Mouse (Mus musculus) embryo, embryonic 11 days (tissue): ENCODE data around the gene Mpi.

Experiments used
- DNase-seq: peaks from one replicate; pipeline ENCODE4 v3.0.0-alpha.2; 2015

The Mpi gene

DNA sequence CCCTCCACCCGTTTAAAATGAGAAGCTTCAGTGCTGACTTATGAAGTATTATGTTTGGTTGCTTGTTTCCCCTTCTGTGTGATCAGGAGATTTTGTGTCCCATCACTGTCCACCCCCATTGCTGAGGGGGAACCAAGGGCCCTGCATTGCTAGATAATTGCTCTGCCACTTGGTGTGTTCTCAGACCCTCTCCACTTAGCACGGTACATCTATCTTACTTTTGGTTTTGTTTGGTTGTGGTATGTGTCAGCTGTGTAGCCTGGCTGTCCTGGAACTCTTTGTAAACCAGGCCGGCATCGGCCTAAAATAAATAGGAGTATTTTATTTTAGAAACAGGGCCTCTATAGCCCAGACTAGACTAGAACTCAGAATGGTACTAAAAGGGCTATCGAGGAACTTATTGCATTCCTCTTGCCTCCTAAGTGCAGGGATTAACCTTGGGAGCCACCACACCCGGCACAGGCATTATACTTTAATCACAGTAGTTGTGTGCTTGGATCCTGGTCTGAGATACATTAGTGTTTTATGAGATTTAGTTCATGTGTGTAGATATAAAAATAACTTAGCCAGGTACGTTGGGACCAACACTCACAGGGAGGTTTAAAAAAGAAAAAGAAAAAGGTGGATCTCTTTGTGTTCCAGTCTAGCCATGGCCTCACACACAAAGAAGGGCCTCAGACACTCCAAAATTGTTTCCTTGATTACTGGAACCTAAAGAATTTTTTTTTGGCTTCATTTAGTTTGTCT, 30.3 kb downstream of the Mpi start:
- no peak for DNase-seq

DNA sequence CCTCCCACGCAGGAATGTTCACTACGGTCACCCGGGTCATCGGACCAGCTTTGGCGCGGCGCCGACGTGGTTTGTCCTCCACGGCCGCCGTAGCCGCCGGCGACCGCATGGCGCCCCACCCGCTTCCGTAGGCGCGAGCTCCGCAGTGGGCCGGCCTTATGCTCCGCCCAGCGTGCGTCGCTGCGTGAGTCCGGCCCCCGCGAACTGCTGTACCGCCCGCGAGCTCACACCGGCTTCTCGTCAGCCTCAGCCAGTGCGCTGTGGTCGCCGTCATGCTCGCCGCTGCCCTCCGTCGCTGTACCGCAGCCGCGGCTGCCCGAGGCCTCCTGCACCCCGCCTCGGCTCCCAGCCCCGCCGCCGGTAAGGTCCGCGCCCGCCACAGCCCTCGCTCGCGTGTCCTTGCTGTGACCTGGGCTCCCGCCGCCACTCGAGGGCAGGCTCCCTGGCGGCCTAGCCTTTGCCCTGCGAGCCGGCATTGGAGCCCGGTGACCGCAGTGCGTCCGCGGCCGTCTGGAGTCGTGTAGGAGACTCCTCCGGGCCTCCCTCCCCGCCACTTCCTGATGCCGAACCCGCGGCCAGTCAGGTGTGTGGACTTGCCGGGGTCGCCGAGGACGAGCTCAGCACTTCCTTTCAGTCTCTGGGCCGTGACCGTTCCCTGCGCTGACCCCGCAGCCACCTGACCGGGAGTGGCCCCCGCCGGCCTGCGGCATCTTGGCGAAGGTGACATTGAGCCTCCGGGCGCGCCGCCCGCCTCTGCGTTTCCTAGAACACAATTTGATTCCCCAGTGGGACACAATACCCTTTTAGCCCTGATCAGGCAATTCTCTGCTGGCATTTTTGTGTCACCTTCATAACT, 31.3 kb downstream of the Mpi start, which contains the start of gene Cox5a:
Cox5a (plus strand) TSS at position 219 of the 856 bp plus-strand sequence.
- DNase-seq = peak; percentile 98

DNA sequence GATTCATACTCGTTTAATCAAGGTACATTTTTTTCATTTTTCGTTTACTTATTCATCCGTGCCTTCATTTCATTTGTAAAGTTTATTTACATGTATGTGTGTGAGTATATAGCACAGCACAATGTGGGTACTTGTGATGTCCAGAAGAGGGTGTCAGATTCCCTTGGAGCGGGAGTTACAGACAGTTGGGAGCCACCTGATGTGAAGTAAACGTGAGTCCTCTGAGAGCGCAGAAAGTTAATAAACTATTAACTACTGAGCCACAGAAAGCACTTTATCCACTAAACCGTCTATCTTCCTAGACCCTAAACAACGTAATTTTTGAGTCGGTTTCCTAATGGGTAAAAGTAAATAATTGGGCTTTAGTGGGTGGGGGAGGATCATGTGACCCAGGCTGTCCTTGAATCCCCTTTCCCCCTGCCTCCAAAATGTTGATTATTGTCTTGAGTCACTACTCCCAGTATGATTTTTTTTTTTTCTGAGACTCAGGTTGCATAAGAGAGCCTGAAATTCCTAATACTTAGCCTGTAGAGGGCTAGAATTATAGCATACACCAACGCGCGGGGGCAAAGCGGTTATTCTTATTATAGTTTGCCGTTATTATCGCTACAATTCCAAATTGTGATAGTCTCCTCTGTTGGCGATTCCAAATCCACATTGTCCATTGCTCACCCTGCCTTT, 32.0 kb downstream of the Mpi start:
- no peak for DNase-seq

DNA sequence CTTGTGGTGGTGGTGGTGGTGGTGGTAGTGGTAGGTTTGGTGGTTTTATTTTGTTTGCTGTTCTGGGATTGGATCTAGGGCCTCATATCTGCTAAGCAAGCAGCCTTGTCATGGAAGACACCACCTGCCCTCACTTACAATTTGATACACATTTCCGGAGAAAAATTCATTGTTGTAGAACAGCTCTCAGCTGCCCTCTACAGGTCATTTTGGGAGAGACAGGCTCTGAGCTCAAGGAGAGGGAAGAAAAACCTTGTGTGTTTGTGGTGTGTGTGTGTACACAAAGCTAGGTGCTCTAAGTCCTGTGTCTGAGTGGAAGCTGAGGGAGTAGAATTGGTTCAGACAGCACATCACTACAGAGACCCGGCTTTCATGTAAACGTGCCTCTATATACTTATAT, 35.5 kb downstream of the Mpi start:
- peak; percentile 84 for DNase-seq

DNA sequence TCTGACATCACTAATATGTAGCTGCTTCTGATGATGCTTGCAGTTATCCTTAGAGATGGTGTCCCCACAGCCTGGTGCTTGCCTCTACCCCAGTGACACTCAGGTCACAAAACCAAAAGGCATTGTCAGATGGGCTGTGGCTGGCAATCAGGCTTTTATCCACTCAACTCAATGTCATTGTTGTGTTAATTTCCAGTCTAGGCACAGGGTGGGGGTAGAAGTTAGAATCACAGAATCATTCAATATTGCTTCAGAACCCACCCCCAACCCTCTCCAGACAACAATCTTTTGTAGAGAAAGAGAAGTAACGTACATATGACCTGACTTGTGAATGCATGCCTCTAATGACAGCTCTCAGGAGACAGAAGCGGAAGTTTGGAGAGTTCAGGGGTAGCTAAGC, 42.0 kb downstream of the Mpi start:
- DNase-seq = no peak

DNA sequence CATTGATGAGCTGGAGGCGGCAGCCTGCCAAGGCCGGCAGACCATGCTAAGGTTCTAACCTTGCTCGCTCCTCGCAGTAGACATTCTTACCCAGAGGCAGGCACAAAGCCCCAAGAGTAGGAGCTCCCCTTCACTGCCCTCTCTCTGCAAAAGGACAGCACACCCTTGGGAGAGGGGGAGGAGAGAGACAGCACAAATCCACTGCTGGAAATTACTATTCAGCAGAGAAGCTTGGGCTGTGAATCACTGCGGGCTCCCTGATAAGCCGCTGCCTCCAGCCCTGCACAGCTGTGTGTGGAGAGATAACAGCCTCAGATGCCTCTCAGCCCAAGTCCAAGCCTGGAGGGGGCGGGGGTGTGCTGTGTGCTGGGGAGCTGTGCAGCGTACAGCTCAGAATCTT, 46.9 kb downstream of the Mpi start:
- peak; percentile 56 for DNase-seq

DNA sequence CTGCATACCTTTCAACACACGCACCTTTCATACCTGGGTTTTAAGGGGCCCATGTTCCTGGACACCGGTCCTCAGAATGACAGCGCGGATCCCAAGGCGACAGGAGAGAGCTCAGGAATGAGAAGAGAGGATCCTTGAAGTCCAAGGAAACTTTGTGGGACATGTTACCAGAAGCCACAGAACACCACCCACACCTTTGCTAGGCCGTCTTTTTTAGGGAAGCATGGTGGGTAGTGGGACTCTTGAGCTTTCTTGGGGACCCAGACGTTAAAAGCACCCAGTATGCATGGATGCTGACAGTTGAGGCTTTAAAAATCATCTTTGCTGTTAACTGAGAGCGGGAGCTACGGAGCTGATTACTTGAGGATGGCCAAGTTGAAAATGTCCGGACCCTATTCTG, 47.7 kb downstream of the Mpi start:
- DNase-seq = no peak

DNA sequence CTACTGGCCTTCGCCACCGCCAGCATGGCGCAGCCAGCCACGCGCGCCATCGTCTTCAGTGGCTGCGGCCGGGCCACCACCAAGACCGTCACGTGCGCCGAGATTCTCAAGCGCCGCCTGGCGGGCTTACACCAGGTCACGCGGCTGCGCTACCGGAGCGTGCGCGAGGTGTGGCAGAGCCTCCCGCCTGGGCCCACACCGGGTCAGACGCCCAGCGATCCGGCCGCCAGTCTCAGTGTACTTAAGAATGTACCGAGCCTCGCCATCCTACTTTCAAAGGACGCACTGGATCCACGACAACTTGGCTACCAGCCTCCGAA, 48.2 kb downstream of the Mpi start:
- DNase-seq = peak; percentile 79

DNA sequence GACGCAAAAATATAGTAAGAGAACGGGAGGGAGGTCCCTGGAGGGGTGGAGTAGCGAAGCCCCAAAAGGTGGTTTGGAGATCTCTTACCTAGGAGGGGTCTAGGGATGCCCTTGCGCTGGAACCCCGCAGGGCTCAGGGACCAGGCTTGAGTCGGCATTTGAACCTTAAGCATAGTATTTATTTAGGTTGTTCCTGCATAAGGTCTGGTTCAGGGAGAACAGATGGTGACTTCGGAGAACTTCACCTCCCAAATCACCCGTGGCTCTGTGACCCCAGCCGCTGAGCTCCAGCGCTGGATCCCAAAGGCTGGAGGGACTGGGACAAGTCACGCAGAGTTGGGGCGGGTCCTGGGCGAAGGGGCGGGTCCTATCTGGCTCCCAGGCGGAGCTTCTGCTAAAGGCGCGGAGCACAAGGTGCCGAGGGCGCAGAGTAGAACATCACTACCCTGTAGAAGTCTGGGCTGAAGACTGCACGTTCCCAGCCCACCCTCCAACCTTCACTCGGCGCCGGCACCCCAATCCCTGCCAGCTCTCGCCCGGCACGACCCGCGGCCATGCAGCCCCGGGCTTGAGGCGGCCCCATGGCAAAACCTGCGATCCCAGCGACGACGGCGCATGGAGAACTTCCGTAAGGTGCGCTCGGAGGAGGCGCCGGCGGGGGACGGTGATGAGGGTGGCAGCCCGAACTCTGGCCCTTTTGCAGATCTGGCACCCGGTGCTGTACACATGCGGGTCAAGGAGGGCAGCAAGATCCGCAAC, 48.8 kb downstream of the Mpi start, which contains the start of gene Rpp25:
Rpp25 (plus strand) TSS at position 405 of the 759 bp plus-strand sequence.
- DNase-seq = peak; percentile 70

DNA sequence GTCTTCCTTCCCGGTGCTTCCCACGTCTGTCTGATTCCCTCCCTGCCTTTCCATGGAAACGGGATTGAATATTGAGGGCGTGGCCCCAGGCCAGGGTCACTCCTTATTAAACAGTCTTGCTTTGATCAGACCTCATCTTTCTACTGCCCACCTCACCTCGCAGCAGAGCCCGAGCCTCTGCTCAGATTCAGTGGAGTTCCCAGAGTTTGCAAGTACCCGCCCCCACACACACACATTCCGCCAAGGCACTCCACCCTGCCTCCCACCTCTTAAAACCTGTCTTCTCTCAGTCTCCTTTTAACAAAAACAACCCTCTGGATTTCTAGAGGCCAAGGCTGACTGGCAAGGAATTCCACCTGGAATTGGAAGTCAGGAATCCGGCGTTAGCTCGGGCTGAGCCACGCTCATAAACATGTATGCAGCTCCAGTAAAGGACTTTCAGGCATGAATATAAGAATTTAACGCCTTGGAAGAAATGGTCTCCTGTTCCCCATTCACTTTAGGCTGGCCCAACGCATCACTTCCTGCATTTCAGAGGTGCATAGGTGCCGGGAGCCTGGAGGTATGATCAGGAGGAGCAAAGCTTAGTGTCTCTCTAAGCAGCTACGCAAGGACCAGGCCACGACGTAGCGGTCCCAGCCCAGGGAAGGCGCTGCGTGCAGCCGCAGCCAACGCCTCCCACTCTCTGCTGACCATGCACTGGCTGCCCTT, 49.5 kb downstream of the Mpi start:
- no peak for DNase-seq

DNA sequence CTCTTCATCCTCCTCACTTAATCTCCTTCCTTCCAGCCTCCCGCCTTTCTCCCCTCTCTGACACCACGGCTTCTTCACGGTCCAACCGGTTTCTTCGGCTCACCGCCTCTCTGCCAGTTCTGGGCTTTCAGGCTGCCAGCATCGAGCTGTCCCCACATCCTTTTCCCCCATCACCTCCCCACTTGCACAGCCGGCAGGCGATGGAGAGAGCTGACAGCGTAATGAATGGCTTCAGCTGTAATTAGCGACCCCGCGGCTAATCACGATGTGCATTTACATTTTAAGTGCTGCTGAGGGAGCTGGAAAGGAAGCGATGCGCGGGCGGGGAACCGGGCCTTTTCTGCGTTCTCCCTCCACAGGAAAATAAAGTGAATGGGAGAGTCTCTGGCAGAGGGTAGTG, 50.7 kb downstream of the Mpi start:
- DNase-seq = peak; percentile 55

DNA sequence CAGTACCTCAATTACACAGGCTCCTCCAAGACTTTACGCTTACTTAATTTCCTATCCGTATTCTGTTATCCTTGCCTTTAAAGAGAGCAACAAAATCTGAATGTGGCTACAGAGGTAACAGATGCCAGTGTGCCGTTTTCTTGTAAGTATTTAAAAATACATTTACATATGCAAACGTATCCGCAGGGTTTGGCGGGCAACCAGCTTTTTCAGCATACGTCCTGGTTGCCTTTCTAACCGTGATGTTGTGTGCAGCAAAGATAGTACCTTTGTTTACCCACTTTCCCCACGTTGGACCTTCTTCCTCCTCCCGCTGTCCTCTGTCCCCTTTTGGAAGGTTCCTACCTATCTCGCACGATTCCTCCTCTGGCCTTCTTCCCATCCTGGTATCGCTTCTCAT, 51.1 kb downstream of the Mpi start:
- no peak for DNase-seq

DNA sequence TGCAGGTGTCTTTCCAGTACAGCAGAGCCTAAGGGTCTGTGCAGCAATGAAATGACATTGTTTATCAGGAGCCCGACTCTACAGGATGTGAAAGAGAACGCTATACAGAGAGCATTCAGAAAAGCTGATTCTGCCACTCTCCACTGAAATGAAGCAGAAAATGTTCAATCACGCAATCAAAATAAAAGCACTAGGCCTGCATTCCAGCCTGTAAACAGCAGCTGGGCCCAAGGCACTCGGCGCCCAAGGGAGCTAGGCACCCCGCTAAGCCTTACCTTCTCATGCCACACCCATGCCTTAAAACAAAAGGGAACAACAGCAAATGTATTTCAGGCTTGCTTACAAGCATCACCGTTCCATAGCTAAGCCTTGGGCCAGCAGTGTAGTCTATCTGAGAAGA, 54.0 kb downstream of the Mpi start:
- no peak for DNase-seq

DNA sequence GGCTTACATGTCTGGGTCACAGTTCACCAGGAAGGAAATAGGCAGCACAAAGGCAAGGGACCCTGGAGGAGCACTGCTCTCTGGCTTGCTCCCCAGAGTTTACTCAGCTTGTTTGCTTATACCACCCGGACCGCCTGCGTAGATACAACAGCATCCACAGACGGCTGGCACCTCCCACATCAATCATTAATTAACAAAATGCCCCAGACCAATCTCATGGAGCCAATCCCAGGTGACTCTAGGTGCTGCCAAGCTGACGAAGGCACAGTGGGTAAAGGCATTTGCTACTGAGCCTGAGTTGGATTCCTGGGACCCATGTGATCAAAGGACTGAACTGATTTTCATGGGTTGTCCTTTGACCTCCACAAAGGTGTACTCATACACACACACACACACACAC, 55.3 kb downstream of the Mpi start:
- no peak for DNase-seq

DNA sequence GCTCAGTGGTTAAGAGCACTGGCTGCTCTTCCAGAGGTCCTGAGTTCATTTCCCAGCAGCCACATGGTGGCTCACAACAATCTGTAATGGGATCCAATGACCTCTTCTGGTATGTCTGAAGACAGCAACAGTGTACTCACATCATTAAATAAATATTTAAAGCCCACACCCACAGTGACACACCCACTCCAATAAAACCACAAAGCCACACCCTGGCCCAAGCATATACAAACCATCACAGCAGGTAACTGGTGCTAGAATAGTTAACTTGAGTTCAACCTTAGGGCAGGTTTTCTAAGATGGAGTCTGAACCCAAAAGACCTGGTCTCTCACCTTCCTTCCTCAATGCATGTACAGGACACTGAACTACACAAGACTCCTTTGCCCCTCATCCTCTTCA, 57.6 kb downstream of the Mpi start:
- no peak for DNase-seq
